ENCODE assay signal across 26 mouse cellular contexts in genomic region chr10:3936864-3937263, GRCm38 (mm10).
"Had no signal": no experiment of that assay in that cellular context is flagged by ENCODE, and none has a peak within 500 bp of the region (broad histone marks: within the 10 kb centered on the region; RNA-seq: fewer than 3 reads in every experiment).

No protein-coding gene starts in this region.

- H3K4me2 ChIP-seq: heart, embryonic 11.5 days; heart, embryonic 13.5 days; heart, embryonic 15.5 days; hindbrain, embryonic 13.5 days; hindbrain, embryonic 15.5 days; kidney, embryonic 15.5 days; limb, embryonic 12.5 days; liver, embryonic 11.5 days had no signal

- H3K27ac ChIP-seq: gastrocnemius, adult 2 months; heart, adult 2 months; heart, embryonic 13.5 days; heart, embryonic 15.5 days; hindbrain, embryonic 13.5 days; hindbrain, embryonic 15.5 days; hindbrain, postnatal 0 days; kidney, embryonic 15.5 days; kidney, postnatal 0 days; limb, embryonic 10.5 days; limb, embryonic 12.5 days had no signal

- H3K9me3 ChIP-seq: heart, embryonic 13.5 days; heart, embryonic 15.5 days; hindbrain, embryonic 13.5 days; hindbrain, embryonic 15.5 days; kidney, embryonic 15.5 days; limb, embryonic 10.5 days had no signal

- ATAC-seq: hindbrain, postnatal 0 days; intestine, embryonic 16.5 days had no signal

- H3K4me3 ChIP-seq: gastrocnemius, adult 2 months; heart, adult 2 months; heart, embryonic 13.5 days; heart, embryonic 15.5 days; hindbrain, embryonic 13.5 days; hindbrain, embryonic 15.5 days; kidney, embryonic 15.5 days; limb, embryonic 10.5 days; limb, embryonic 12.5 days had no signal

- DNase-seq: gastrocnemius, adult 2 months; gastrocnemius, postnatal 10 days; gastrocnemius, postnatal 25 days; heart, adult 2 months; heart, postnatal 14 days; heart, postnatal 36 days; kidney, adult 11 months; kidney, adult 2 months; kidney, adult 9 months; kidney, postnatal 14 days; kidney, postnatal 36 days; layer of hippocampus, adult 9-11 months; layer of hippocampus, postnatal 36 days; liver had no signal

- H3K9ac ChIP-seq: heart, embryonic 13.5 days; heart, embryonic 15.5 days; hindbrain, embryonic 13.5 days; hindbrain, embryonic 15.5 days; kidney, embryonic 15.5 days; limb, embryonic 12.5 days had no signal

- H3K27me3 ChIP-seq: heart, embryonic 13.5 days; heart, embryonic 15.5 days; hindbrain, embryonic 13.5 days; hindbrain, embryonic 15.5 days; kidney, embryonic 15.5 days; limb, embryonic 12.5 days had no signal

- H3K36me3 ChIP-seq: heart, embryonic 15.5 days; hindbrain, embryonic 13.5 days; hindbrain, embryonic 15.5 days; limb, embryonic 10.5 days had no signal

- H3K4me1 ChIP-seq: heart, embryonic 15.5 days had no signal
